Mouse (Mus musculus): ENCODE data around the gene Atxn7l3b. TPM values are rescaled to one million over a fixed set of nuclear protein-coding genes. Genes with fewer than 3 reads are reported as not detected.

The Atxn7l3b gene
- total and polyA plus RNA-seq, 3 experiments = 10.4 to 24.7 (median 24.5) TPM

DNA sequence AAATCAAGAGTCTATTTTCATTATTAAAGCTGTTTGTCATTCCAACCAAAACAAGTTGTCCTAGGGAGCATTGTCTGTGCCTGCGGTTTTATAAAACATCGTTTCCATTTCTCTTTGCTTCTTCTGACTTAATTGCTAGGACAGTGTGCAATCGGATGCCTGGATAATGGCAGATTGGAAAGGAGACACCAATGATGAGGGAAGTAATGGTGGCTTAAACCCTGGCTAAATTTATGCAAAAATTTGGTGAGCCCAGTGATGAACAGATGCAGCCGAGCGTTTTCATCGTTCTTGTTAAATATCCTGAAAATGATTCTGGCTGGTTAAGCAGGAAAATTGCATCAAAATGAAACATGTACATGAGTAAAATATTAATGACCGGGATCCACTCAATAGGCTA, 28.6 kb downstream of the Atxn7l3b start:
- Histone ChIP-seq H3K4me3 (no peak overlapping the region), H3K79me2 (replicated peaks; ENCODE audit: control insufficient read depth, insufficient read depth, low read length) (no peaks in the 10 kb centered on the region), H3K4me1 (ENCODE audit: control insufficient read depth, insufficient read depth, low read length) (no peaks in the 10 kb centered on the region), H3K27ac (no peak overlapping the region), H3K36me3 (ENCODE audit: control insufficient read depth, insufficient read depth, low read length) (no peaks in the 10 kb centered on the region), H3K27me3 (ENCODE audit: control insufficient read depth, insufficient read depth, low read length) (no peaks in the 10 kb centered on the region), H3K9ac (ENCODE audit: low read depth, low read length) (no peak overlapping the region)
- DNase-seq = no peak
- intact Hi-C loops (cut with DNase I) = no loop called here
- WGBS = 86% methylated on average over 7 of the region's 7 CpGs
- TF ChIP-seq POLR2A (IDR thresholded peaks at IDR 0.05; ENCODE audit: insufficient read depth, low read depth, low read length) = no peak
- TF ChIP-seq EP300 (IDR thresholded peaks at IDR 0.05; ENCODE audit: insufficient read depth, low read depth, low read length) = no peak
- no peak for TF ChIP-seq CTCF (IDR thresholded peaks at IDR 0.05)

- intact Hi-C loops (cut with DNase I) = no loop called here
- Histone ChIP-seq H3K36me3 (ENCODE audit: control insufficient read depth, insufficient read depth, low read length) (no peaks in the 10 kb centered on the region), H3K4me3 (no peak overlapping the region), H3K4me1 (ENCODE audit: control insufficient read depth, insufficient read depth, low read length) (no peaks in the 10 kb centered on the region), H3K9ac (ENCODE audit: low read depth, low read length) (no peak overlapping the region), H3K79me2 (replicated peaks; ENCODE audit: control insufficient read depth, insufficient read depth, low read length) (no peaks in the 10 kb centered on the region), H3K27me3 (ENCODE audit: control insufficient read depth, insufficient read depth, low read length) (no peaks in the 10 kb centered on the region), H3K27ac (no peak overlapping the region)
- no peak for DNase-seq
- TF ChIP-seq EP300 (IDR thresholded peaks at IDR 0.05; ENCODE audit: insufficient read depth, low read depth, low read length) (no peak), POLR2A (IDR thresholded peaks at IDR 0.05; ENCODE audit: insufficient read depth, low read depth, low read length) (no peak), CTCF (IDR thresholded peaks at IDR 0.05) (no peak)
- WGBS = 61% methylated on average over 3 of the region's 3 CpGs
These were observed 29.0 kb downstream of the Atxn7l3b start for GRCm38 (mm10) chr10:112899796-112900195.

- Histone ChIP-seq H3K27me3 (ENCODE audit: control insufficient read depth, insufficient read depth, low read length) (no peaks in the 10 kb centered on the region), H3K27ac (no peak overlapping the region), H3K79me2 (replicated peaks; ENCODE audit: control insufficient read depth, insufficient read depth, low read length) (no peaks in the 10 kb centered on the region), H3K9ac (ENCODE audit: low read depth, low read length) (no peak overlapping the region), H3K36me3 (ENCODE audit: control insufficient read depth, insufficient read depth, low read length) (no peaks in the 10 kb centered on the region), H3K4me1 (ENCODE audit: control insufficient read depth, insufficient read depth, low read length) (no peaks in the 10 kb centered on the region), H3K4me3 (no peak overlapping the region)
- WGBS = 76% methylated on average over 4 of the region's 4 CpGs
- no peak for DNase-seq
- no peak for TF ChIP-seq EP300 (IDR thresholded peaks at IDR 0.05; ENCODE audit: insufficient read depth, low read depth, low read length)
- intact Hi-C loops (cut with DNase I) = no loop called here
These were observed 32.2 kb downstream of the Atxn7l3b start for GRCm38 (mm10) chr10:112896636-112897035.

GRCm38 (mm10) chr10:112893622-112894252, 35.1 kb downstream of the Atxn7l3b start:
- no peak for DNase-seq
- no peak overlapping the region for H3K4me3 ChIP-seq
- no peak overlapping the region for H3K9ac ChIP-seq (ENCODE audit: low read depth, low read length)
- 78% methylated on average over 10 of the region's 10 CpGs for WGBS
- no peaks in the 10 kb centered on the region for H3K36me3 ChIP-seq (ENCODE audit: control insufficient read depth, insufficient read depth, low read length)
- no peaks in the 10 kb centered on the region for H3K79me2 ChIP-seq (replicated peaks; ENCODE audit: control insufficient read depth, insufficient read depth, low read length)
- H3K27ac ChIP-seq = no peak overlapping the region
- no peaks in the 10 kb centered on the region for H3K27me3 ChIP-seq (ENCODE audit: control insufficient read depth, insufficient read depth, low read length)
- intact Hi-C loops (cut with DNase I) = no loop called here
- no peak for TF ChIP-seq POLR2A (IDR thresholded peaks at IDR 0.05; ENCODE audit: insufficient read depth, low read depth, low read length)
- TF ChIP-seq CTCF (IDR thresholded peaks at IDR 0.05) = no peak
- TF ChIP-seq EP300 (IDR thresholded peaks at IDR 0.05; ENCODE audit: insufficient read depth, low read depth, low read length) = no peak
- H3K4me1 ChIP-seq (ENCODE audit: control insufficient read depth, insufficient read depth, low read length) = no peaks in the 10 kb centered on the region

- Histone ChIP-seq H3K4me1 (ENCODE audit: control insufficient read depth, insufficient read depth, low read length) (no peaks in the 10 kb centered on the region), H3K9ac (ENCODE audit: low read depth, low read length) (no peak overlapping the region), H3K36me3 (ENCODE audit: control insufficient read depth, insufficient read depth, low read length) (no peaks in the 10 kb centered on the region), H3K79me2 (replicated peaks; ENCODE audit: control insufficient read depth, insufficient read depth, low read length) (no peaks in the 10 kb centered on the region), H3K27me3 (ENCODE audit: control insufficient read depth, insufficient read depth, low read length) (no peaks in the 10 kb centered on the region), H3K4me3 (no peak overlapping the region), H3K27ac (no peak overlapping the region)
- TF ChIP-seq EP300 (IDR thresholded peaks at IDR 0.05; ENCODE audit: insufficient read depth, low read depth, low read length) = no peak
- no peak for TF ChIP-seq CTCF (IDR thresholded peaks at IDR 0.05)
- TF ChIP-seq POLR2A (IDR thresholded peaks at IDR 0.05; ENCODE audit: insufficient read depth, low read depth, low read length) = no peak
- WGBS = 80% methylated on average over 9 of the region's 9 CpGs
- intact Hi-C loops (cut with DNase I) = no loop called here
- no peak for DNase-seq
These were observed 44.7 kb downstream of the Atxn7l3b start for GRCm38 (mm10) chr10:112884064-112884463.

DNA sequence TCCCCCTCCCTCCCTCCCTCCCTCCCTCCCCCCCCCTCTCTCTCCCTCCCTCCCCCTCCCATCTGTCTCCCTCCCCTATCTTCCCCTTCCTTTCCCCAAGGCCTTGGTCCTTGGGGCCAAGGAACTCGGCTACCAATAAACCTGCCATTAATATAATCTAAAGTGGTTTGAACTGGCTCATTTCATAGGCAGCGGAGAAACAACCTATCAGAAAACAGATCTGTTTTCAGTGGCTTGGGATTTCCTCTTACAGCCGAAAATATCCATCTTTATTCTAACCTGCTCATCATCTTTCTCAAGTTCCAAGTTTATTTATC, 45.2 kb downstream of the Atxn7l3b start:
- WGBS = 51% methylated on average over 3 of the region's 3 CpGs
- TF ChIP-seq EP300 (IDR thresholded peaks at IDR 0.05; ENCODE audit: insufficient read depth, low read depth, low read length) = no peak
- H3K4me1 ChIP-seq (ENCODE audit: control insufficient read depth, insufficient read depth, low read length) = no peaks in the 10 kb centered on the region
- no peaks in the 10 kb centered on the region for H3K27me3 ChIP-seq (ENCODE audit: control insufficient read depth, insufficient read depth, low read length)
- intact Hi-C loops (cut with DNase I) = no loop called here
- H3K79me2 ChIP-seq (replicated peaks; ENCODE audit: control insufficient read depth, insufficient read depth, low read length) = no peaks in the 10 kb centered on the region
- no peak overlapping the region for H3K27ac ChIP-seq
- DNase-seq = no peak
- H3K4me3 ChIP-seq = no peak overlapping the region
- H3K9ac ChIP-seq (ENCODE audit: low read depth, low read length) = no peak overlapping the region
- no peaks in the 10 kb centered on the region for H3K36me3 ChIP-seq (ENCODE audit: control insufficient read depth, insufficient read depth, low read length)

All from heart, adult 2 months (tissue).